Mouse (Mus musculus): Measurements from ENCODE around the gene Nek1.
A peak's percentile ranks its signal among the peaks of the same experiment; 100 is the strongest.

The Nek1 gene

GRCm38 (mm10) chr8:60996468-60996867 lies 3.5 kb downstream of the Nek1 start:
- Histone ChIP-seq H3K9me3 (ENCODE audit: low read length) (peaks cover 47% of the 10 kb centered on the region), H3K4me3 (replicated peaks; ENCODE audit: low read length) (no peak overlapping the region), H3K36me3 (ENCODE audit: insufficient read depth, low read length) (peaks cover 10% of the 10 kb centered on the region), H3K4me1 (replicated peaks; ENCODE audit: low read depth, low read length) (peaks cover 16% of the 10 kb centered on the region), H3K27me3 (ENCODE audit: insufficient read depth, low read length) (no peaks in the 10 kb centered on the region)
- TF ChIP-seq NANOG (IDR thresholded peaks at IDR 0.05; ENCODE audit: borderline replicate concordance, low read length) (no peak), CTCF (conservative IDR thresholded peaks at IDR 0.05; ENCODE audit: low read length) (no peak), POU5F1 (IDR thresholded peaks at IDR 0.05; ENCODE audit: borderline replicate concordance, low read length) (no peak)

GRCm38 (mm10) chr8:61041951-61042350 lies 49.0 kb downstream of the Nek1 start:
- H3K36me3 ChIP-seq (ENCODE audit: insufficient read depth, low read length), result peaks cover 10% of the 10 kb centered on the region; the same call in 1 of the 2 replicates
- H3K4me1 ChIP-seq (replicated peaks; ENCODE audit: low read depth, low read length), result no peaks in the 10 kb centered on the region
- peak; percentile 60 for TF ChIP-seq CTCF (conservative IDR thresholded peaks at IDR 0.05; ENCODE audit: low read length)
- TF ChIP-seq NANOG (IDR thresholded peaks at IDR 0.05; ENCODE audit: borderline replicate concordance, low read length), result no peak

GRCm38 (mm10) chr8:61043874-61044273 lies 50.9 kb downstream of the Nek1 start:
- H3K4me1 ChIP-seq (replicated peaks; ENCODE audit: low read depth, low read length), result no peaks in the 10 kb centered on the region
- TF ChIP-seq CTCF (conservative IDR thresholded peaks at IDR 0.05; ENCODE audit: low read length), result no peak
- TF ChIP-seq POU5F1 (IDR thresholded peaks at IDR 0.05; ENCODE audit: borderline replicate concordance, low read length), result no peak
- no peak for TF ChIP-seq NANOG (IDR thresholded peaks at IDR 0.05; ENCODE audit: borderline replicate concordance, low read length)
- no peaks in the 10 kb centered on the region for H3K27me3 ChIP-seq (ENCODE audit: insufficient read depth, low read length)
- H3K4me3 ChIP-seq (replicated peaks; ENCODE audit: low read length), result no peak overlapping the region
- H3K9me3 ChIP-seq (ENCODE audit: low read length), result no peaks in the 10 kb centered on the region
- no peaks in the 10 kb centered on the region for H3K36me3 ChIP-seq (ENCODE audit: insufficient read depth, low read length)

More at GRCm38 (mm10) chr8:61041951-61042350, 49.0 kb downstream of the Nek1 start:
- no peaks in the 10 kb centered on the region for H3K27me3 ChIP-seq (ENCODE audit: insufficient read depth, low read length)
- no peak overlapping the region for H3K4me3 ChIP-seq (replicated peaks; ENCODE audit: low read length)
- no peaks in the 10 kb centered on the region for H3K9me3 ChIP-seq (ENCODE audit: low read length)

DNA sequence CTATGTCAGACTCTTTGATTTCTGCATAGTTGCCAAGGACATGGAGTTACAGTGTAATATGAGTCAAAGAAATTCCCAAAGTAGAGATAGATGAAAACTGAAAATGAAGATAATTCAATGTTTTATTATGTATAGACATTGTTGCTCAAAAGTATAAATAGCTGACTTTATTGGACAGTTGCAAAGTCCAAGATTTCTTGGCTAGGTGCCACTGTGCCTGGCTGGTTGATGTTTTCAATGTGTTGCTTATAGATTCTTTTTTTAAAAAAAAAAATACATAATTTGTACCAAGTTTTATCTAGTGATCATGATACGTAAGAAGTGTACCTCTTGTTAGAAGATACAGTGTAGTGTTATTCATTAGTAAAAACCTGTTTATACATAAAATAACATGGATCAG lies 53.8 kb downstream of the Nek1 start:
- Histone ChIP-seq H3K36me3 (ENCODE audit: insufficient read depth, low read length) (peaks cover 6% of the 10 kb centered on the region; the same call in 1 of the 2 replicates), H3K9me3 (ENCODE audit: low read length) (no peaks in the 10 kb centered on the region), H3K4me1 (replicated peaks; ENCODE audit: low read depth, low read length) (no peaks in the 10 kb centered on the region), H3K4me3 (replicated peaks; ENCODE audit: low read length) (no peak overlapping the region), H3K27me3 (ENCODE audit: insufficient read depth, low read length) (no peaks in the 10 kb centered on the region)
- TF ChIP-seq NANOG (IDR thresholded peaks at IDR 0.05; ENCODE audit: borderline replicate concordance, low read length) (no peak), POU5F1 (IDR thresholded peaks at IDR 0.05; ENCODE audit: borderline replicate concordance, low read length) (no peak), CTCF (conservative IDR thresholded peaks at IDR 0.05; ENCODE audit: low read length) (no peak)

DNA sequence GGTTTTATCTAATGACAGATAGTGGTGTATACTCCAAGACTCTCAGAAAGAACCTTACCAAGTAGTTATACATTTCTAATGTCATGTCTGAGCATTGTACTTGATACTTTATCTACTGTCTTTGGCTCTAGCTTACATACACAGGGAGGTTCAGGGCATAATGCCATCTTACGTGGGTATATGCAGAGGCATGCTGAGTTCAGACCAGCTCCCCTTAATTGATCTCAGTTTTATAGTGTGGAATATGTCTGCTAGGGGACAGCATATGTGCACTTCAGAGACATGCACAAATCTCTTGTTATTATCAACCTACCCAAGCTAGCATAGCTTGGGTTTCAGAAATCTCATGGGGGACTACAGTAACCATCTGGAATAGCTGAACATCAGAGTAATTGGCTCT lies 60.0 kb downstream of the Nek1 start:
- Histone ChIP-seq H3K9me3 (ENCODE audit: low read length) (no peaks in the 10 kb centered on the region), H3K4me3 (replicated peaks; ENCODE audit: low read length) (no peak overlapping the region), H3K36me3 (ENCODE audit: insufficient read depth, low read length) (peaks cover 6% of the 10 kb centered on the region; the same call in 1 of the 2 replicates), H3K4me1 (replicated peaks; ENCODE audit: low read depth, low read length) (no peaks in the 10 kb centered on the region), H3K27me3 (ENCODE audit: insufficient read depth, low read length) (no peaks in the 10 kb centered on the region)
- TF ChIP-seq POU5F1 (IDR thresholded peaks at IDR 0.05; ENCODE audit: borderline replicate concordance, low read length) (no peak), CTCF (conservative IDR thresholded peaks at IDR 0.05; ENCODE audit: low read length) (no peak), NANOG (IDR thresholded peaks at IDR 0.05; ENCODE audit: borderline replicate concordance, low read length) (no peak)

- no peak overlapping the region for H3K4me3 ChIP-seq (replicated peaks; ENCODE audit: low read length)
- no peak for TF ChIP-seq NANOG (IDR thresholded peaks at IDR 0.05; ENCODE audit: borderline replicate concordance, low read length)
- no peak for TF ChIP-seq CTCF (conservative IDR thresholded peaks at IDR 0.05; ENCODE audit: low read length)
- TF ChIP-seq POU5F1 (IDR thresholded peaks at IDR 0.05; ENCODE audit: borderline replicate concordance, low read length), result no peak
- peaks cover 6% of the 10 kb centered on the region; the same call in 1 of the 2 replicates for H3K36me3 ChIP-seq (ENCODE audit: insufficient read depth, low read length)
- H3K4me1 ChIP-seq (replicated peaks; ENCODE audit: low read depth, low read length), result no peaks in the 10 kb centered on the region
- H3K27me3 ChIP-seq (ENCODE audit: insufficient read depth, low read length), result no peaks in the 10 kb centered on the region
- no peaks in the 10 kb centered on the region for H3K9me3 ChIP-seq (ENCODE audit: low read length)
Measured at GRCm38 (mm10) chr8:61054313-61054712, 61.3 kb downstream of the Nek1 start.

DNA sequence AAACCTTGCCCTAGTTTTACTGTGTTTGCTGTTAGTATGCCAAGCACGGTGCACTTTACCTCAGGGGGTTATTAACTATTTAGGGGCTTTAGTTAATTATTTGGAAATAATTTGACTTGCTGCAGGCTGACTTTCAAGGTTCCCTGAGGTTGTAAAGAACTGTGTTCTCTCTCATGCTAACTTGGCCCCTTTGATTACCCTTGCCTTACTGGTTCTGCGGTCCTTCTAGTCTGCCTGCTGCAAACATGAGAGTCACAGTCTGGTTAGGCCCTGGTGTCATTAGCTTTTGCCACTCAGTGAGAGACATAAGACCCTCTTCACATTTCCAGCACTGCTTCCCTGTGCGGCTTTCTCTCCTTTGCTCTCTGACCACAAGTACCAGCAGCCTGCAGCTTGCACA lies 64.0 kb downstream of the Nek1 start:
- Histone ChIP-seq H3K27me3 (ENCODE audit: insufficient read depth, low read length) (no peaks in the 10 kb centered on the region), H3K9me3 (ENCODE audit: low read length) (no peaks in the 10 kb centered on the region), H3K4me1 (replicated peaks; ENCODE audit: low read depth, low read length) (no peaks in the 10 kb centered on the region), H3K4me3 (replicated peaks; ENCODE audit: low read length) (no peak overlapping the region), H3K36me3 (ENCODE audit: insufficient read depth, low read length) (no peaks in the 10 kb centered on the region)
- TF ChIP-seq POU5F1 (IDR thresholded peaks at IDR 0.05; ENCODE audit: borderline replicate concordance, low read length), result no peak
- no peak for TF ChIP-seq NANOG (IDR thresholded peaks at IDR 0.05; ENCODE audit: borderline replicate concordance, low read length)
- TF ChIP-seq CTCF (conservative IDR thresholded peaks at IDR 0.05; ENCODE audit: low read length), result no peak

- TF ChIP-seq POU5F1 (IDR thresholded peaks at IDR 0.05; ENCODE audit: borderline replicate concordance, low read length), result no peak
- no peak for TF ChIP-seq NANOG (IDR thresholded peaks at IDR 0.05; ENCODE audit: borderline replicate concordance, low read length)
- peak; percentile 38 for TF ChIP-seq CTCF (conservative IDR thresholded peaks at IDR 0.05; ENCODE audit: low read length)
- H3K36me3 ChIP-seq (ENCODE audit: insufficient read depth, low read length), result no peaks in the 10 kb centered on the region
- H3K4me1 ChIP-seq (replicated peaks; ENCODE audit: low read depth, low read length), result no peaks in the 10 kb centered on the region
- no peaks in the 10 kb centered on the region for H3K27me3 ChIP-seq (ENCODE audit: insufficient read depth, low read length)
- H3K9me3 ChIP-seq (ENCODE audit: low read length), result no peaks in the 10 kb centered on the region
- no peak overlapping the region for H3K4me3 ChIP-seq (replicated peaks; ENCODE audit: low read length)
Measured at GRCm38 (mm10) chr8:61059143-61059542, 66.1 kb downstream of the Nek1 start.

- Histone ChIP-seq H3K4me3 (replicated peaks; ENCODE audit: low read length) (no peak overlapping the region), H3K9me3 (ENCODE audit: low read length) (no peaks in the 10 kb centered on the region), H3K36me3 (ENCODE audit: insufficient read depth, low read length) (no peaks in the 10 kb centered on the region), H3K4me1 (replicated peaks; ENCODE audit: low read depth, low read length) (no peaks in the 10 kb centered on the region), H3K27me3 (ENCODE audit: insufficient read depth, low read length) (no peaks in the 10 kb centered on the region)
- no peak for TF ChIP-seq POU5F1 (IDR thresholded peaks at IDR 0.05; ENCODE audit: borderline replicate concordance, low read length)
Measured at GRCm38 (mm10) chr8:61060412-61060811, 67.4 kb downstream of the Nek1 start.

All from E14TG2a.4 (cell line).